Mouse (Mus musculus) intestine, postnatal 0 days (tissue): Measurements from ENCODE around the gene Gstt2. TPM values are rescaled to one million over a fixed set of nuclear protein-coding genes. Genes with fewer than 3 reads are reported as not detected.

Source experiments
- ATAC-seq: fragments of 200-750 bp; cut with Nextera tagmentation; 2 replicates; pipeline ENCODE4 v1.8.0; 2017; ENCODE audit warnings: mild to moderate bottlenecking, moderate TSS enrichment, moderate library complexity
- H3K27ac ChIP-seq: fragments of 300-500 bp; sonication (generic); 2 replicates; pipeline ENCODE4 v1.5.1; 2014; ENCODE audit warnings: mild to moderate bottlenecking, low read depth, low read length, moderate library complexity
- H3K27me3 ChIP-seq: fragments of 300-500 bp; sonication (generic); replicated peaks from 2 replicates; pipeline ENCODE4 v1.6.1; 2014; ENCODE audit warnings: low read length, mixed read lengths; ENCODE audit not compliant: control insufficient read depth, insufficient read depth
- H3K36me3 ChIP-seq: fragments of 300-500 bp; sonication (generic); 2 replicates; pipeline ENCODE4 v1.6.1; 2014; ENCODE audit warnings: mild to moderate bottlenecking, moderate library complexity; ENCODE audit not compliant: control insufficient read depth, insufficient read depth
- H3K4me1 ChIP-seq: fragments of 300-500 bp; sonication (generic); replicated peaks from 2 replicates; pipeline ENCODE4 v1.6.1; 2014; ENCODE audit warnings: antibody characterized with exemption, low read length, mixed read lengths; ENCODE audit not compliant: control insufficient read depth, insufficient read depth
- H3K4me2 ChIP-seq: fragments of 300-500 bp; sonication (generic); replicated peaks from 2 replicates; pipeline ENCODE4 v1.6.1; 2014; ENCODE audit warnings: low read depth, mild to moderate bottlenecking, moderate library complexity
- H3K4me3 ChIP-seq: fragments of 300-500 bp; sonication (generic); 2 replicates; pipeline ENCODE4 v1.5.1; 2014; ENCODE audit warnings: low read depth, low read length
- H3K9ac ChIP-seq: fragments of 300-500 bp; sonication (generic); 2 replicates; pipeline ENCODE4 v1.6.1; 2014; ENCODE audit warnings: mild to moderate bottlenecking, low read depth, low read length
- H3K9me3 ChIP-seq: fragments of 300-500 bp; sonication (generic); 2 replicates; pipeline ENCODE4 v1.6.1; 2016; ENCODE audit warnings: mixed run types; ENCODE audit not compliant: control insufficient read depth
- CTCF ChIP-seq: sonication (generic); IDR thresholded peaks from 2 replicates; pipeline ENCODE4 v1.5.1; 2016; ENCODE audit warnings: low read depth, mild to moderate bottlenecking, control low read depth, antibody characterized with exemption, moderate library complexity
- WGBS: fragments of 180-500 bp; shearing (Covaris S2); extraction: QIAGEN DNeasy Blood & Tissue Kit; methylation state at CpG from one replicate; pipeline ENCODE4 v1.1.7; 2014; 5-methylcytosine and 5-hydroxymethylcytosine counted together
- polyA plus RNA-seq: library from polyadenylated mRNA; unstranded; fragments of >200 nt; fragmentation: Nextera tagmentation; extraction: Ambion mirVana; gene quantifications from 2 replicates; pipeline ENCODE4 v1.2.1, GENCODE M21; 2015

Gene Gstt2
- polyA plus RNA-seq, 1 experiment from 2014 or later: 74.4 TPM

GRCm38 (mm10) chr10:75832272-75832895, 4.8 kb downstream of the Gstt2 start:
- Histone ChIP-seq H3K9ac (no peak overlapping the region), H3K4me2 (no peak overlapping the region), H3K4me3 (no peak overlapping the region), H3K9me3 (no peaks in the 10 kb centered on the region), H3K27ac (no peak overlapping the region), H3K36me3 (no peaks in the 10 kb centered on the region), H3K27me3 (no peaks in the 10 kb centered on the region), H3K4me1 (no peaks in the 10 kb centered on the region)
- WGBS: 65% methylated on average over 13 of the region's 13 CpGs
- TF ChIP-seq CTCF: peak; percentile 96
- ATAC-seq: 0 out of 2 replicates have a peak, but pooled peaks have one; percentile 5

- no peaks in the 10 kb centered on the region for H3K36me3 ChIP-seq
- no peaks in the 10 kb centered on the region for H3K27me3 ChIP-seq
- no peaks in the 10 kb centered on the region for H3K4me1 ChIP-seq
- H3K27ac ChIP-seq: no peak overlapping the region
- H3K9ac ChIP-seq: no peak overlapping the region
- H3K4me2 ChIP-seq: no peak overlapping the region
- WGBS: 83% methylated on average over 2 of the region's 2 CpGs
- H3K4me3 ChIP-seq: no peak overlapping the region
- no peak for ATAC-seq
- H3K9me3 ChIP-seq: no peaks in the 10 kb centered on the region
- no peak for TF ChIP-seq CTCF
Observed at GRCm38 (mm10) chr10:75830275-75830670, 7.0 kb downstream of the Gstt2 start.

GRCm38 (mm10) chr10:75829529-75830274, 7.5 kb downstream of the Gstt2 start:
- no peak for TF ChIP-seq CTCF

GRCm38 (mm10) chr10:75828500-75828931, 8.7 kb downstream of the Gstt2 start:
- Histone ChIP-seq H3K4me3 (no peak overlapping the region), H3K9ac (no peak overlapping the region), H3K27me3 (no peaks in the 10 kb centered on the region), H3K27ac (no peak overlapping the region), H3K4me2 (no peak overlapping the region), H3K36me3 (no peaks in the 10 kb centered on the region), H3K9me3 (no peaks in the 10 kb centered on the region), H3K4me1 (no peaks in the 10 kb centered on the region)
- no peak for ATAC-seq
- TF ChIP-seq CTCF: no peak

More at GRCm38 (mm10) chr10:75829529-75830274, 7.5 kb downstream of the Gstt2 start:
- ATAC-seq: no peak
- Histone ChIP-seq H3K4me1 (no peaks in the 10 kb centered on the region), H3K4me2 (no peak overlapping the region), H3K27ac (no peak overlapping the region), H3K36me3 (no peaks in the 10 kb centered on the region), H3K9me3 (no peaks in the 10 kb centered on the region), H3K4me3 (no peak overlapping the region), H3K27me3 (no peaks in the 10 kb centered on the region), H3K9ac (no peak overlapping the region)
- WGBS: 81% methylated on average over 2 of the region's 2 CpGs

- no peaks in the 10 kb centered on the region for H3K4me1 ChIP-seq
- no peaks in the 10 kb centered on the region for H3K9me3 ChIP-seq
- H3K4me2 ChIP-seq: no peak overlapping the region
- H3K27ac ChIP-seq: no peak overlapping the region
- WGBS: 91% methylated on average over 4 of the region's 4 CpGs
- TF ChIP-seq CTCF: no peak
- no peak overlapping the region for H3K4me3 ChIP-seq
- H3K36me3 ChIP-seq: no peaks in the 10 kb centered on the region
- ATAC-seq: no peak
- H3K9ac ChIP-seq: no peak overlapping the region
- no peaks in the 10 kb centered on the region for H3K27me3 ChIP-seq
Observed at GRCm38 (mm10) chr10:75827668-75828360, 9.4 kb downstream of the Gstt2 start.

GRCm38 (mm10) chr10:75824530-75824929, 12.7 kb downstream of the Gstt2 start:
- Histone ChIP-seq H3K27me3 (no peaks in the 10 kb centered on the region), H3K9ac (no peak overlapping the region), H3K4me1 (no peaks in the 10 kb centered on the region), H3K4me3 (no peak overlapping the region), H3K9me3 (no peaks in the 10 kb centered on the region), H3K4me2 (no peak overlapping the region), H3K36me3 (no peaks in the 10 kb centered on the region), H3K27ac (no peak overlapping the region)
- ATAC-seq: no peak
- 75% methylated on average over 4 of the region's 4 CpGs for whole genome bisulfite sequencing
- no peak for TF ChIP-seq CTCF
